Mouse (Mus musculus) liver, postnatal 0 days (tissue): ENCODE measurements around the gene Fat3.

Experiments
- CTCF ChIP-seq: sonication (generic); IDR thresholded peaks from 2 replicates; pipeline ENCODE4 v1.5.1; 2016; ENCODE audit warnings: antibody characterized with exemption, low read depth
- EP300 ChIP-seq: IDR thresholded peaks from 2 replicates; pipeline ENCODE4 v1.6.1; 2016; ENCODE audit warnings: antibody characterized with exemption, low read depth, mild to moderate bottlenecking

GRCm38 (mm10) chr9:15944182-15944581, 556.9 kb downstream of the Fat3 start:
- TF ChIP-seq CTCF: no peak
- TF ChIP-seq EP300: no peak
